Mouse (Mus musculus): ENCODE data around the gene Olfr1258.

- TF ChIP-seq CTCF (IDR thresholded peaks at IDR 0.05; ENCODE audit: borderline replicate concordance, extremely low read depth, insufficient read depth, insufficient read length) (no peak), POLR2A (IDR thresholded peaks at IDR 0.05; ENCODE audit: borderline replicate concordance, extremely low read depth, insufficient read depth, insufficient read length, poor library complexity, severe bottlenecking) (no peak)
Observed at GRCm38 (mm10) chr2:89927009-89927408, at the start of gene Olfr1258.

All from brain, embryonic 14.5 days (tissue).